Mouse (Mus musculus) stomach, embryonic 14.5 days (tissue): ENCODE measurements around the gene Ccdc60. TPM values are rescaled to one million over a fixed set of nuclear protein-coding genes. Genes with fewer than 3 reads are reported as not detected.
"Not testable (repeated sequence)": the region's sequence is repeated elsewhere in the genome, so short reads cannot be mapped to it uniquely, and the experiment has no call there.

ENCODE experiments used
- ATAC-seq: fragments of 200-750 bp; cut with Nextera tagmentation; 2 replicates; pipeline ENCODE4 v1.8.0; 2017; ENCODE audit warnings: low read depth, moderate TSS enrichment; ENCODE audit not compliant: insufficient number of reproducible peaks, insufficient read depth, low FRiP score
- H3K27ac ChIP-seq: fragments of 300-500 bp; sonication (generic); 2 replicates; pipeline ENCODE4 v1.5.1; 2014; ENCODE audit warnings: mild to moderate bottlenecking, low read length, moderate library complexity, mixed read lengths
- H3K27me3 ChIP-seq: fragments of 300-500 bp; sonication (generic); 2 replicates; pipeline ENCODE4 v1.6.1; 2014; ENCODE audit warnings: low read length, control low read depth, mixed read lengths; ENCODE audit not compliant: control insufficient read depth, insufficient read depth
- H3K36me3 ChIP-seq: fragments of 300-500 bp; sonication (generic); 2 replicates; pipeline ENCODE4 v1.6.1; 2014; ENCODE audit warnings: mild to moderate bottlenecking, control low read depth, low read length, moderate library complexity, mixed read lengths; ENCODE audit not compliant: control insufficient read depth, insufficient read depth
- H3K4me1 ChIP-seq: fragments of 300-500 bp; sonication (generic); 2 replicates; pipeline ENCODE4 v1.6.1; 2014; ENCODE audit warnings: low read length, control low read depth, mixed read lengths; ENCODE audit not compliant: control insufficient read depth, insufficient read depth
- H3K4me2 ChIP-seq: fragments of 300-500 bp; sonication (generic); replicated peaks from 2 replicates; pipeline ENCODE4 v1.6.1; 2014; ENCODE audit warnings: low read depth, low read length, control low read depth
- H3K4me3 ChIP-seq: fragments of 300-500 bp; sonication (generic); 2 replicates; pipeline ENCODE4 v1.5.1; 2014; ENCODE audit warnings: low read depth, low read length, control low read depth
- H3K9ac ChIP-seq: fragments of 300-500 bp; sonication (generic); replicated peaks from 2 replicates; pipeline ENCODE4 v1.6.1; 2014; ENCODE audit warnings: low read depth, mild to moderate bottlenecking, control low read depth, low read length, moderate library complexity, mixed read lengths
- H3K9me3 ChIP-seq: fragments of 300-500 bp; sonication (generic); 2 replicates; pipeline ENCODE4 v1.6.1; 2016; ENCODE audit warnings: low read depth, low read length, control low read depth; ENCODE audit not compliant: control insufficient read depth
- WGBS: fragments of 180-500 bp; shearing (Covaris S2); extraction: QIAGEN DNeasy Blood & Tissue Kit; methylation state at CpG from one replicate; pipeline ENCODE4 v1.1.7; 2014; 5-methylcytosine and 5-hydroxymethylcytosine counted together
- polyA plus RNA-seq: library from polyadenylated mRNA; unstranded; fragments of >200 nt; fragmentation: Nextera tagmentation; extraction: Ambion mirVana; gene quantifications from 2 replicates; pipeline ENCODE4 v1.2.1, GENCODE M21; 2014

The Ccdc60 gene
- polyA plus RNA-seq, 1 experiment from 2014 or later, result 2.2 TPM

DNA sequence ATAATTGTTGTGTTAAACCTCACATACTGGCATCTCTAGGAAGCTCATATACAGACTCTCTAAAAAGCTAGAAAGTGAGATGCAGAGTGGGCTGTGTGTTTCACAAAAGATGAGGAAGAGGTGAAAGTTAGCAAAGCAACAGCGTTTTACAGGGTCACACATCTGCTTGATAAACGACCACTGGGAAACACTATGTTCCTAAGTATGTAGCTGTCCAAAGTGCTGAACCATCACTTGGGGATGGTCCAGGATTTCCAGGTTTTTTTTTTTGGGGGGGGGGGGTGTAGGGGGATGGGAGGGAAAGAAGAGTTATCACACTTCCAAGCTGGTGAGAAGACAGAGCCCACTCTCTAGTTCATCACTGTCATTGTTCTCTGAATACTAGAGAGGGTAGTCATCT, 134.0 kb downstream of the Ccdc60 start:
- WGBS, result 11% methylated on average over 2 of the region's 2 CpGs

DNA sequence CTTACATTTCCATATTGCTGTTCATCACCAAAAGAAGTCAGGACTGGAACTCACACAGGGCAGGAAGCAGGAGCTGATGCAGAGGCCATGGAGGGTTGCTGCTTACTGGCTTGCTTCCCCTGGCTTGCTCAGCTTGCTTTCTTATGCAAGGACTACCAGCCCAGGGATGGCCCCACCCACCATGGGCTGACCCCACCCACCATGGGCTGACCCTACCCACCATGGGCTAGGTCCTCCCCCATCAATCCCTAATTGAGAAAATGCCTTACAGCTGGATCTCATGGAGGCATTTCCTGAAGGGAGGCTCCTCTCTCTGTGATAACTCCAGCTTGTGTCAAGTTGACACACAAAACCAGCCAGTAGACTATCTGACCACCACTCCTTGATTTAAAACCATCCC, 142.3 kb downstream of the Ccdc60 start:
- not testable (repeated sequence) for ATAC-seq, H3K4me1 ChIP-seq, H3K9ac ChIP-seq, H3K36me3 ChIP-seq, H3K4me3 ChIP-seq, H3K4me2 ChIP-seq, H3K27me3 ChIP-seq, H3K9me3 ChIP-seq, H3K27ac ChIP-seq

More for the DNA sequence above, 134.0 kb downstream of the Ccdc60 start:
- Histone ChIP-seq H3K4me3 (no peak overlapping the region), H3K9ac (no peak overlapping the region), H3K4me2 (no peak overlapping the region), H3K36me3 (no peaks in the 10 kb centered on the region), H3K27ac (no peak overlapping the region), H3K4me1 (no peaks in the 10 kb centered on the region), H3K27me3 (no peaks in the 10 kb centered on the region), H3K9me3 (no peaks in the 10 kb centered on the region)
- no peak for ATAC-seq

DNA sequence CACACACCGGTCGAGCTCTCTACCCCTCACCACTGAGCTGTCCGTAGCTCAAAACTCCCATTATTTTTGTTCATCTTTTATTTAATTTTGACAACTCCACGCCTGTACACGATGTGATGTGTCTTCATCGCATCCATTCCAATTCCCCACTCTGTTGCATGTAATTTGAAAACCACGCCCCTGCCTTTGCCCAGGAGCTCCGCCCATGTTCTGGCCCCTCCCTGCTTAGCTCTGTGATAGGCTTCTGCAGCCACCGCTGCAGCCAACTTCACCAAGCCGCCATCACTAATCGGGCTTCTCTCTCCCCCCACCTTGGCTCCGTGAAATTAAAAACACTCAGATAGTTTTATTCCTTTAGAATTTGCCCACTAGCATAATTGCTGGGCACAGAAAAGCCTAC, 144.1 kb downstream of the Ccdc60 start:
- H3K4me2 ChIP-seq, result no peak overlapping the region
- no peak overlapping the region for H3K9ac ChIP-seq
- no peaks in the 10 kb centered on the region for H3K4me1 ChIP-seq
- 67% methylated on average over 12 of the region's 12 CpGs for WGBS
- no peak for ATAC-seq
- H3K4me3 ChIP-seq, result no peak overlapping the region
- no peak overlapping the region for H3K27ac ChIP-seq
- H3K36me3 ChIP-seq, result no peaks in the 10 kb centered on the region
- H3K9me3 ChIP-seq, result no peaks in the 10 kb centered on the region
- no peaks in the 10 kb centered on the region for H3K27me3 ChIP-seq

DNA sequence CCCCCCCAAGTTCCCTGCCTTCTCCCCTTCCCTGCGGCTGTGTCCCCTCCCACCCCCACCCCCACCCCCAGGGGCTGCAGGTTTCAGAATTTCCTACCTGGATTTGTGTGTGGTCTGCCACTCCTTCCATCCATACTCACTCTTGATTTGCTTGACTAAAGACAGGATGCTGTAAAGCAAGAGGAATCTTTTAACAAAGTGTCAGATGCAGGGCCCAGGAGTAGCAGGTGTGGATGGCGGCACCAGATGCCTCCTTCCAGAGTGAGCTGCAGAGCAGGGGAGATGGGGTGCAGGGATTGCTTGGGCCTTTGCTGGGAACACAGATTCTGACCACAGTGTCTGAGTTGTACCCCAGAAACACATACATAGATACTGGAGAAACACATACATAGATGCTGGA, 148.1 kb downstream of the Ccdc60 start:
- Histone ChIP-seq H3K9me3 (no peaks in the 10 kb centered on the region), H3K27me3 (no peaks in the 10 kb centered on the region), H3K4me3 (no peak overlapping the region), H3K4me1 (no peaks in the 10 kb centered on the region), H3K9ac (no peak overlapping the region), H3K27ac (no peak overlapping the region), H3K36me3 (no peaks in the 10 kb centered on the region), H3K4me2 (no peak overlapping the region)
- 19% methylated on average over 1 of the region's 2 CpGs for WGBS
- no peak for ATAC-seq

DNA sequence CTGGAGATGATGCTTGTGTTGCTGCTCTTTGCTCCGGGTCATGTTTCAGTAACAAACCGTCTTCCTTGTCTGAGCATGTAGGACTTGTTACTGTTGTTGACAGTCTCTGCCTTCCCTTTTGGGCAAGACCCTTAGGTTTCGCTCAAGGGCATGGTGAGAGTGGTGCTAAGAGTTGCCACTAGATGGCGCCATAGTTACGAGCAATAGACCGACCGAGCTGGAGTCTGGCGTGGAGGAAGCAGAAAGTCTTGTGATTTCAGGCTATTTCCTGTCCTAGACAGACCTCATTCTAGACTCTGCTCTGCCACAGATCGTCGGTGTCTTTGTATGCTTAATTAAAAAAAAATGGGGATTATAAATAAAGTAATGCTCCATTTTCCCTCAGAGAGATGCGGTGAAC, 165.4 kb downstream of the Ccdc60 start:
- no peak overlapping the region for H3K4me2 ChIP-seq
- WGBS, result 10% methylated on average over 11 of the region's 11 CpGs
- H3K4me3 ChIP-seq, result no peak overlapping the region
- H3K9me3 ChIP-seq, result no peaks in the 10 kb centered on the region
- no peaks in the 10 kb centered on the region for H3K27me3 ChIP-seq
- ATAC-seq, result peak; percentile 65; the same call in 1 of the 2 replicates
- H3K9ac ChIP-seq, result no peak overlapping the region
- H3K36me3 ChIP-seq, result no peaks in the 10 kb centered on the region
- no peaks in the 10 kb centered on the region for H3K4me1 ChIP-seq
- H3K27ac ChIP-seq, result no peak overlapping the region

DNA sequence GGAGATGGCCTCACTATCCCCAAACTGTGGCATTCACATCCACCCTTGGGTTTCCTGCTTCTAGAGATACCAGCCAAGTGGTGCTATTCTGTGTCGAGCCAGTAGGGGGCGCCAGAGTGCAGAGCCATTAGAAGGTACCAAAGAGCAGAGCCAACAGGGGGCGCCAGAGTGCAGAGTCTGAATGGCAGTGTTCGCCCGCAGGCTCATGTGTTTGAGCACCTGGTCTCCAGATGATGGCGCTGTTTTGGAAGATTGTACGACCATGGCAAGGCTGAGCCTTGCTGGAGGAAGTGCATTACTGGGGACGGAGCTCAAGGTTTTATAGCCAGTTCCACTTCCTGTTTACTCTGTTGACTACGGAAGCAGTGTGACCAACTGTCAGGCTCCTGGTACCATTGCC, 172.2 kb downstream of the Ccdc60 start:
- Histone ChIP-seq H3K27ac (no peak overlapping the region), H3K9me3 (no peaks in the 10 kb centered on the region), H3K27me3 (no peaks in the 10 kb centered on the region), H3K36me3 (no peaks in the 10 kb centered on the region), H3K9ac (no peak overlapping the region), H3K4me3 (no peak overlapping the region), H3K4me1 (peaks cover 8% of the 10 kb centered on the region; the same call in 1 of the 2 replicates), H3K4me2 (no peak overlapping the region)
- no peak for ATAC-seq
- 45% methylated on average over 9 of the region's 9 CpGs for WGBS

DNA sequence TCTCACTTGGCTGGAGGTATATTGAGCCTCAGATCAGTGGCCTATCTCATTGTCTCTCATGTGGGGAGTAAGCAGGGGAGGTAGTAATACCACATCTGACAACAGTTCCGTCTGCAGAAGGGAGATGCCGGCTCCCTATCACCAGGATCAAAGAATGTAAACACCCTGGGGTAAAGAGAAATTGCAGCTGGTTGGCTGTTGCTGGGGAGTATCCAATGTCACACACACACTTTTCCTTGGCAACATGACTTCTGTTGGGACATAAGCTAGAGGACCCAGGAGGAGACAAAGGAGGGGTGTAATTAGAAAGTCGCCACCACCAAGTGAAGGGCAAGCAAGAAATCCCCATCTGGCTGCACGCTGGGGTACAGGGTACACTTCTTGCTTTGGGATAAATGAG, 172.7 kb downstream of the Ccdc60 start:
- H3K4me1 ChIP-seq, result peaks cover 8% of the 10 kb centered on the region; the same call in 1 of the 2 replicates
- ATAC-seq, result no peak
- WGBS, result 32% methylated on average over 4 of the region's 4 CpGs
- no peaks in the 10 kb centered on the region for H3K9me3 ChIP-seq
- no peaks in the 10 kb centered on the region for H3K36me3 ChIP-seq
- no peak overlapping the region for H3K9ac ChIP-seq
- no peak overlapping the region for H3K27ac ChIP-seq
- H3K4me2 ChIP-seq, result no peak overlapping the region
- H3K27me3 ChIP-seq, result no peaks in the 10 kb centered on the region
- H3K4me3 ChIP-seq, result no peak overlapping the region

DNA sequence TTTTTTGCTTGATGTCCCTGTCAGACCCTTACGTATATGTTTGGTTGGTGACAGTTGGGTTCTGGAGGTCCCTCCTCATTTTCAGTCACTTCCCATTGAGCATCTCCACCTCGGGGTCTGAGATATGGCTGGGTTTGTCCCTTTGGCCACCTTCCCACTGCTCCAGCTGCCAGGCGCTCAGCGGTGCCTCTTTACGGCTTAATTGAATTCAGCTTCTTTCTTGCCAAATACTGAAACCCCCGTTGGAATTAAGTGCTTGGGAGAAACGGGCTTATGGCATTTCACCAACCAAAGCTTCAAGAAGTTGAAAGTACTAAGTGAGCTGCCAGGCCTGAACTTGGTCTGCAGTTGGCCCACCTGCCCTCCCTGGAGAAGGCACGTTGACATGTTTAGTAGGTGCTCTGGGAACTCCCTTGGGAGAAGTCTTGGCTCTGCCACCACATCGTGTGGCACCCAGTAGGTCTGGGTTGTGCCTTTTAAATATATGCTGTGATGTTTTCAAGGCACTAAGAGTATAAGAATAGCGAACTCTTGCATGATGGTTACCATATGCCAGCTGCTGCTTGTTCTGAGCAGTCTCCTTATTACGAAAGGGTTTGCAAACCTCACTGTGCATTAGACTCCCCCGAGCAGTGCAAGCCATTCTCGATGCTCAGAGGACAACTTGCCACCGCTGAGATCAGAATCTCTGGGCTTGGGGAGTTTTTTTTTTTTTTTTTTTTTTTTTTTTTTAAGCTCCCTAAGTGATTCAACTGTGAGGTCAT, 173.5 kb downstream of the Ccdc60 start:
- Histone ChIP-seq H3K9ac (no peak overlapping the region), H3K4me1 (peaks cover 8% of the 10 kb centered on the region; the same call in 1 of the 2 replicates), H3K27ac (no peak overlapping the region), H3K9me3 (no peaks in the 10 kb centered on the region), H3K4me2 (no peak overlapping the region), H3K36me3 (no peaks in the 10 kb centered on the region), H3K4me3 (no peak overlapping the region), H3K27me3 (no peaks in the 10 kb centered on the region)
- WGBS, result 66% methylated on average over 14 of the region's 14 CpGs
- ATAC-seq, result no peak

DNA sequence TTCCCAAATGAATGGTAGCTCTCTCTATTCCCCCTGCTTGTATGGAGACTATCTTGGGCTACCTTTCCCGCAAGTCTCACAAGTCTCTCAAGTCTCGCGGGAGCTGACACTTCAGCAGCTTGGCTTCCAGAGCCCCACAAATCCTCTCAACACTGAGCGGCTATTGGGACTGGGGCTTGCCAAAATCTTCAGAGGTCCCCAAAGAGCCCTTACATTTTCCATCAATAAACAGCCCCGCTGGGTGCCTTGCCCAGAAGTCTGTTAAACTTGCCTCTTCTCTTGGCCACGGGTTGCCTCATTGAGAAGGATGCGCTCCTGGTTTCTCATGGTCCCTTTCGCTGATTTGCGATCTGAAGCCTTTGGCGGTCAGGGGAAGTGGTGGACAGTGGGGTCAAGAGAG, 180.1 kb downstream of the Ccdc60 start:
- H3K9me3 ChIP-seq, result no peaks in the 10 kb centered on the region
- WGBS, result 88% methylated on average over 10 of the region's 10 CpGs
- no peak overlapping the region for H3K9ac ChIP-seq

More for the DNA sequence above, 180.1 kb downstream of the Ccdc60 start:
- H3K4me1 ChIP-seq, result no peaks in the 10 kb centered on the region
- no peaks in the 10 kb centered on the region for H3K36me3 ChIP-seq
- H3K4me2 ChIP-seq, result no peak overlapping the region
- H3K4me3 ChIP-seq, result no peak overlapping the region
- H3K27ac ChIP-seq, result no peak overlapping the region
- H3K27me3 ChIP-seq, result no peaks in the 10 kb centered on the region
- ATAC-seq, result no peak
